Mouse (Mus musculus): ENCODE data around the gene Igdcc4.

GRCm38 (mm10) chr9:65141976-65142318 is 40.7 kb downstream of the Igdcc4 start:
- no peak for TF ChIP-seq FLI1 (IDR thresholded peaks at IDR 0.05; ENCODE audit: low read length)
- TF ChIP-seq GATA1 (IDR thresholded peaks at IDR 0.05; ENCODE audit: borderline replicate concordance, low read length) = no peak
